Mouse (Mus musculus) CH12.LX (cell line): ENCODE results near the gene Stat1. TPM values are rescaled to one million over a fixed set of nuclear protein-coding genes. Genes with fewer than 3 reads are reported as not detected.

Experiments used
- DNase-seq: peaks from one replicate; pipeline ENCODE4 v3.0.0-alpha.2; 2013; ENCODE audit errors: extremely low read depth
- H3K27ac ChIP-seq: 2 replicates; pipeline ENCODE4 v1.5.1; 2012; ENCODE audit warnings: low read depth, mild to moderate bottlenecking, control low read depth, moderate library complexity; ENCODE audit not compliant: insufficient read depth
- H3K27me3 ChIP-seq: replicated peaks from 2 replicates; pipeline ENCODE3; 2012; ENCODE audit warnings: inconsistent platforms
- H3K36me3 ChIP-seq, 2 experiments: replicated peaks in 1 of 2; 2 replicates each; pipeline versions ENCODE3 to v1.6.1; 2012; ENCODE audit warnings: inconsistent platforms in 1 of 2, low read length in 1 of 2, mild to moderate bottlenecking in 1 of 2, mixed read lengths in 1 of 2, moderate library complexity in 1 of 2; ENCODE audit not compliant: control insufficient read depth in 1 of 2, insufficient read depth in 1 of 2
- H3K4me1 ChIP-seq, 2 experiments: 2 replicates each; pipeline ENCODE4 v1.6.1; 2012; ENCODE audit warnings: inconsistent platforms in 1 of 2, moderate library complexity in 1 of 2; ENCODE audit not compliant: insufficient read depth in 2 of 2, control insufficient read depth in 1 of 2
- H3K4me2 ChIP-seq: 2 replicates; pipeline ENCODE4 v1.6.1; 2012; ENCODE audit warnings: low read depth, mild to moderate bottlenecking, control low read depth; ENCODE audit not compliant: poor library complexity, insufficient read depth, severe bottlenecking
- H3K4me3 ChIP-seq, 3 experiments: fragments of 150-350 bp in 1 of 3; sonication (generic) in 1 of 3; replicated peaks in 1 of 3; 2 replicates each; pipeline versions ENCODE3 to v1.5.1; 2011 to 2012; ENCODE audit warnings: low read depth in 2 of 3, low read length in 2 of 3, mild to moderate bottlenecking in 2 of 3, moderate library complexity in 2 of 3, control low read depth in 1 of 3, improper control_type of control experiment in 1 of 3, inconsistent platforms in 1 of 3, mixed read lengths in 1 of 3; ENCODE audit not compliant: poor library complexity in 1 of 3
- H3K79me2 ChIP-seq: replicated peaks from 2 replicates; pipeline ENCODE4 v1.6.1; 2012; ENCODE audit warnings: mild to moderate bottlenecking, moderate library complexity; ENCODE audit not compliant: control insufficient read depth, poor library complexity, insufficient read depth, severe bottlenecking; ENCODE audit errors: extremely low read depth
- H3K9ac ChIP-seq: 2 replicates; pipeline ENCODE4 v1.6.1; 2012; ENCODE audit warnings: low read depth, mild to moderate bottlenecking, control low read depth, moderate library complexity; ENCODE audit not compliant: insufficient read depth
- H3K9me3 ChIP-seq: replicated peaks from 2 replicates; pipeline ENCODE3; 2012; ENCODE audit warnings: low read length, inconsistent platforms, mixed read lengths
- BHLHE40 ChIP-seq: IDR thresholded peaks from 2 replicates; pipeline ENCODE4 v1.6.1; 2011; ENCODE audit warnings: mild to moderate bottlenecking, low read depth, low read length, improper control_type of control experiment
- CHD2 ChIP-seq: IDR thresholded peaks from 2 replicates; pipeline ENCODE4 v1.6.1; 2011; ENCODE audit warnings: low read length, improper control_type of control experiment
- CTCF ChIP-seq, 2 experiments: IDR thresholded peaks in 1 of 2; conservative IDR thresholded peaks in 1 of 2; 2 replicates each; pipeline ENCODE4 v1.5.1; 2011 to 2012; ENCODE audit warnings: low read depth in 2 of 2, low read length in 2 of 2, improper control_type of control experiment in 1 of 2, inconsistent platforms in 1 of 2, mild to moderate bottlenecking in 1 of 2, moderate library complexity in 1 of 2
- E2F4 ChIP-seq: IDR thresholded peaks from 2 replicates; pipeline ENCODE4 v1.6.1; 2011; ENCODE audit warnings: low read depth, low read length, improper control_type of control experiment; ENCODE audit not compliant: insufficient replicate concordance
- ELF1 ChIP-seq: IDR thresholded peaks from 2 replicates; pipeline ENCODE4 v1.6.1; 2014; ENCODE audit warnings: low read depth, mild to moderate bottlenecking, inconsistent platforms, low read length, improper control_type of control experiment
- EP300 ChIP-seq: IDR thresholded peaks from 2 replicates; pipeline ENCODE4 v1.6.1; 2011; ENCODE audit warnings: low read length, improper control_type of control experiment
- GABPA ChIP-seq: IDR thresholded peaks from 2 replicates; pipeline ENCODE4 v1.6.1; 2012; ENCODE audit warnings: low read depth, low read length, improper control_type of control experiment, inconsistent platforms; ENCODE audit not compliant: insufficient replicate concordance
- JUND ChIP-seq: conservative IDR thresholded peaks from 2 replicates; pipeline ENCODE4 v1.6.1; 2011; ENCODE audit warnings: low read depth, low read length, improper control_type of control experiment
- KAT2A ChIP-seq: IDR thresholded peaks from 2 replicates; pipeline ENCODE4 v1.6.1; 2012; ENCODE audit warnings: low read length, improper control_type of control experiment, inconsistent platforms; ENCODE audit not compliant: insufficient replicate concordance
- MAX ChIP-seq: IDR thresholded peaks from 2 replicates; pipeline ENCODE4 v1.6.1; 2011; ENCODE audit warnings: low read length, improper control_type of control experiment
- NRF1 ChIP-seq: IDR thresholded peaks from 2 replicates; pipeline ENCODE4 v1.6.1; 2014; ENCODE audit warnings: low read depth, mild to moderate bottlenecking, inconsistent platforms, low read length, improper control_type of control experiment, moderate library complexity
- PAX5 ChIP-seq: IDR thresholded peaks from 2 replicates; pipeline ENCODE4 v1.6.1; 2012; ENCODE audit warnings: low read length, inconsistent platforms, mixed read lengths
- POLR2A ChIP-seq: IDR thresholded peaks from 2 replicates; pipeline ENCODE4 v1.6.1; 2011; ENCODE audit warnings: low read depth, mild to moderate bottlenecking, improper control_type of control experiment, low read length
- RAD21 ChIP-seq: IDR thresholded peaks from 2 replicates; pipeline ENCODE4 v1.6.1; 2011; ENCODE audit warnings: low read depth, mild to moderate bottlenecking, low read length, improper control_type of control experiment, moderate library complexity
- SIN3A ChIP-seq: IDR thresholded peaks from 2 replicates; pipeline ENCODE4 v1.6.1; 2012; ENCODE audit warnings: low read length, improper control_type of control experiment, inconsistent platforms
- SMC3 ChIP-seq: IDR thresholded peaks from 2 replicates; pipeline ENCODE4 v1.6.1; 2011; ENCODE audit warnings: low read depth, low read length, improper control_type of control experiment
- TBP ChIP-seq: conservative IDR thresholded peaks from 2 replicates; pipeline ENCODE4 v1.6.1; 2011; ENCODE audit warnings: low read depth, low read length, improper control_type of control experiment
- TCF12 ChIP-seq: IDR thresholded peaks from 2 replicates; pipeline ENCODE4 v1.6.1; 2014; ENCODE audit warnings: low read depth, mild to moderate bottlenecking, inconsistent platforms, low read length, improper control_type of control experiment
- USF1 ChIP-seq: IDR thresholded peaks from 2 replicates; pipeline ENCODE4 v1.6.1; 2014; ENCODE audit warnings: low read depth, mild to moderate bottlenecking, inconsistent platforms, low read length, improper control_type of control experiment
- USF2 ChIP-seq: conservative IDR thresholded peaks from 2 replicates; pipeline ENCODE4 v1.6.1; 2011; ENCODE audit warnings: low read depth, low read length, improper control_type of control experiment
- ZKSCAN1 ChIP-seq: IDR thresholded peaks from 2 replicates; pipeline ENCODE4 v1.6.1; 2012; ENCODE audit warnings: low read depth, inconsistent platforms, low read length, improper control_type of control experiment, borderline replicate concordance
- ZMIZ1 ChIP-seq: IDR thresholded peaks from 2 replicates; pipeline ENCODE4 v1.6.1; 2012; ENCODE audit warnings: low read depth, mild to moderate bottlenecking, inconsistent platforms, low read length, improper control_type of control experiment
- ZNF384 ChIP-seq: IDR thresholded peaks from 2 replicates; pipeline ENCODE4 v1.6.1; 2012; ENCODE audit warnings: low read depth, low read length, improper control_type of control experiment, inconsistent platforms
- dilution Hi-C: fragments of 300-500 bp; cut with MboI; formaldehyde crosslinking; loops from 2 replicates; pipeline ENCODE4 v1.14.3; 2020; ENCODE audit warnings: low sequenced_read_pairs; ENCODE audit not compliant: extremely low pct_unique_long_range_greater_than_20kb, extremely low pct_ligation_motif_present
- in situ Hi-C: fragments of 300-500 bp; cut with MboI; formaldehyde crosslinking; loops from 3 replicates; pipeline ENCODE4 v1.14.3; 2019; ENCODE audit warnings: low sequenced_read_pairs, low pct_ligation_motif_present, low pct_unique_long_range_greater_than_20kb, mixed read lengths
- polyA plus RNA-seq: library from polyadenylated mRNA; unstranded; fragments of >175 nt; gene quantifications from 2 replicates; pipeline ENCODE4 v1.2.1, GENCODE M21; 2012; ENCODE audit warnings: low read depth; ENCODE audit not compliant: insufficient read length
- total RNA-seq, 2 experiments: library from RNA; depleted of rRNA; stranded (reverse); fragments of 300-350 nt in 1 of 2; fragments of >200 nt in 1 of 2; gene quantifications; 2 replicates each; pipeline ENCODE4 v1.2.3; 2012 to 2014

Gene Stat1
- total and polyA plus RNA-seq, 3 experiments: 101 to 179 (median 143) TPM

GRCm38 (mm10) chr1:52119691-52120090 lies 451 bp downstream of the Stat1 start:
- in situ Hi-C loops: loop anchor here (25.0 kb wide), 1 partner anchor 518 kb away; the partner anchor contains the start of gene Nemp2
- TF ChIP-seq RAD21 (no peak), TCF12 (no peak), ZMIZ1 (no peak), ELF1 (no peak), GABPA (no peak)
- TF ChIP-seq, all 38 proteins: peak for 0

GRCm38 (mm10) chr1:52120191-52120590 lies 951 bp downstream of the Stat1 start:
- H3K4me1 ChIP-seq: peaks cover 12 to 45% of the 10 kb centered on the region in 2 experiments
- peak overlapping the region; percentile 56; the same call in 1 of the 2 replicates for H3K27ac ChIP-seq
- peak overlapping the region; percentile 74 for H3K9ac ChIP-seq
- DNase-seq: no peak
- peaks cover 40% of the 10 kb centered on the region for H3K79me2 ChIP-seq
- in situ Hi-C loops: loop anchor here (25.0 kb wide), 1 partner anchor 517 kb away; the partner anchor contains the start of gene Nemp2
- H3K36me3 ChIP-seq: peaks cover 28 to 36% of the 10 kb centered on the region in 2 experiments
- H3K9me3 ChIP-seq: no peaks in the 10 kb centered on the region
- TF ChIP-seq EP300 (0 out of 2 replicates have a peak, but pooled peaks have one; percentile 27), BHLHE40 (peak; percentile 22; the same call in 1 of the 2 replicates), SIN3A (no peak; the same call in 1 of the 2 replicates), MAX (no peak), USF2 (no peak)
- peak overlapping the region; percentile 57 to 98 (median 93) for H3K4me3 ChIP-seq
- peaks cover 2% of the 10 kb centered on the region for H3K27me3 ChIP-seq
- dilution Hi-C loops: no loop called here
- H3K4me2 ChIP-seq: peak overlapping the region; percentile 92

More at GRCm38 (mm10) chr1:52119691-52120090, 451 bp downstream of the Stat1 start:
- peak overlapping the region; percentile 92; the same call in 1 of the 2 replicates for H3K4me2 ChIP-seq
- dilution Hi-C loops: no loop called here
- no peaks in the 10 kb centered on the region for H3K9me3 ChIP-seq
- DNase-seq: no peak
- H3K4me1 ChIP-seq: peaks cover 10 to 41% of the 10 kb centered on the region in 2 experiments
- H3K4me3 ChIP-seq: peak overlapping the region; percentile 57 to 98 (median 93)
- H3K27ac ChIP-seq: peak overlapping the region; percentile 56
- H3K27me3 ChIP-seq: peaks cover 2% of the 10 kb centered on the region
- H3K36me3 ChIP-seq: peaks cover 23 to 31% of the 10 kb centered on the region in 2 experiments
- peaks cover 40% of the 10 kb centered on the region for H3K79me2 ChIP-seq
- peak overlapping the region; percentile 74 for H3K9ac ChIP-seq

GRCm38 (mm10) chr1:52121052-52121451 lies 1.8 kb downstream of the Stat1 start:
- Histone ChIP-seq H3K4me3 (peak overlapping the region; percentile 57 to 98 (median 93)), H3K27ac (no peak overlapping the region; the same call in 1 of the 2 replicates), H3K9me3 (no peaks in the 10 kb centered on the region), H3K9ac (peak overlapping the region; percentile 74; the same call in 1 of the 2 replicates), H3K4me1 (peaks cover 10 to 45% of the 10 kb centered on the region in 2 experiments; a peak in 3 of 4 replicates), H3K79me2 (peaks cover 40% of the 10 kb centered on the region), H3K4me2 (peak overlapping the region; percentile 92), H3K27me3 (peaks cover 2% of the 10 kb centered on the region), H3K36me3 (peaks cover 36 to 43% of the 10 kb centered on the region in 2 experiments)
- TF ChIP-seq KAT2A (no peak), USF1 (no peak), ZKSCAN1 (no peak), POLR2A (no peak), ZNF384 (no peak), TCF12 (no peak), TBP (no peak), CHD2 (no peak), USF2 (no peak), E2F4 (no peak), JUND (no peak), SMC3 (no peak), GABPA (no peak), ZMIZ1 (no peak), NRF1 (no peak), CTCF (conservative IDR thresholded peaks at IDR 0.05 in 1 of 2, IDR thresholded peaks at IDR 0.05 in 1 of 2; ENCODE audit: low read depth in 2 of 2, low read length in 2 of 2) (no peak), PAX5 (no peak), MAX (no peak)
- dilution Hi-C loops: no loop called here
- no peak for DNase-seq
- in situ Hi-C loops: loop anchor here (25.0 kb wide), 1 partner anchor 516 kb away; the partner anchor contains the start of gene Nemp2
